Comparison of ENCODE assay signal across 21 mouse cellular contexts in genomic region chr1:161451683-161452245, GRCm38 (mm10). TPM values are rescaled to one million over a fixed set of nuclear protein-coding genes. Genes with fewer than 3 reads are reported as not detected.
DNase-seq lines count a peak whose midpoint lies in the region.
"Had no signal": no experiment of that assay in that cellular context is flagged by ENCODE, and none has a peak within 500 bp of the region (broad histone marks: within the 10 kb centered on the region; RNA-seq: fewer than 3 reads in every experiment).

No protein-coding gene starts in this region.

- intact Hi-C loops in heart, postnatal 25 days (cut with DNase I): no loop called here

- peak; percentile 36 for DNase-seq in heart, adult 11 months
- no peak for DNase-seq in heart, postnatal 25 days (ENCODE audit: low spot score)
- DNase-seq in 3T3-L1 (ENCODE audit: low read depth, low spot score) (peak; percentile 44), R1 (ENCODE audit: low read depth, low spot score) (peak; percentile 50)
- DNase-seq in lung, postnatal 25 days (ENCODE audit: low spot score): peak; percentile 61
- no peak for DNase-seq in cerebellum, adult 18-20 months
- no peak for DNase-seq in embryo, embryonic 11 days
- DNase-seq: adrenal gland, postnatal 25 days; cerebellum, adult 9-10 months; forebrain, postnatal 0 days; kidney, adult 9 months; kidney, postnatal 36 days; layer of hippocampus, postnatal 36 days; thymus, adult 18-20 months; thymus, postnatal 4 days had no signal

RNA-seq across cellular contexts. Expression of gene Tnfsf18, which starts 42.7 kb away (rescaled TPM):
- total RNA-seq in heart, postnatal 25 days (2021): under 1 TPM in 1 of 2 experiments, not detected in 1; 0.11 TPM
- total RNA-seq: adrenal gland, postnatal 25 days; G1E; gastrocnemius, adult 18-20 months; gastrocnemius, postnatal 4 days; layer of hippocampus, adult 8-10 months; layer of hippocampus, postnatal 36 days; left cerebral cortex, postnatal 10 days; liver, adult 2 months had no signal

RNA-seq across cellular contexts. Expression of gene Tnfsf4, which starts 56.6 kb away (rescaled TPM):
- not detected for total RNA-seq in heart, postnatal 25 days (2021)
- total RNA-seq: adrenal gland, postnatal 25 days; forebrain, postnatal 0 days; gastrocnemius, adult 18-20 months; gastrocnemius, postnatal 4 days; layer of hippocampus, adult 8-10 months; layer of hippocampus, postnatal 36 days; left cerebral cortex, postnatal 10 days; liver, adult 2 months had no signal

Comparison
In these comparisons a context has a peak if more than half of its experiments do, and no peak if none do; other contexts are left out.
1. DNase-seq: peak in heart, adult 11 months (single experiment), 3T3-L1 (single experiment), R1 (single experiment) and lung, postnatal 25 days (single experiment); none in heart, postnatal 25 days (single experiment), cerebellum, adult 18-20 months (0 of 2) and embryo, embryonic 11 days (single experiment).